Mouse (Mus musculus) central nervous system, embryonic 18 days (tissue): ENCODE measurements around the gene Ackr3. TPM values are rescaled to one million over a fixed set of nuclear protein-coding genes. Genes with fewer than 3 reads are reported as not detected.

Experiments used
- polyA plus RNA-seq: library from polyadenylated mRNA; depleted of rRNA; stranded (reverse); fragments of >200 nt; gene quantifications from 2 replicates; pipeline ENCODE4 v1.2.3, GENCODE M21; 2012; rRNA removed

The Ackr3 gene
- polyA plus RNA-seq: 31.4 and 35.3 TPM in 2 replicates

GRCm38 (mm10) chr1:90203783-90204690 is at the start of gene Ackr3:
Ackr3 (plus strand) TSS chr1:90203980.

Other genes starting within 250 kb of the Ackr3 start
- gene Asb18, start 189.3 kb upstream of the Ackr3 start, polyA plus RNA-seq: 0.53 and 0.56 TPM in 2 replicates
- 0.45 and 0.51 TPM in 2 replicates for gene Iqca, start 50.6 kb upstream of the Ackr3 start, polyA plus RNA-seq